ENCODE assay signal across 8 mouse cellular contexts in genomic region chrX:13280409-13281328, GRCm38 (mm10). TPM values are rescaled to one million over a fixed set of nuclear protein-coding genes. Genes with fewer than 3 reads are reported as not detected.
DNase-seq lines count a peak whose midpoint lies in the region; ATAC-seq and TF ChIP-seq lines count a peak whose summit lies in the region.

Gene Ddx3x, plus strand, starts transcription at chrX:13280970.

- H3ac ChIP-seq in C2C12 (ENCODE audit: control insufficient read depth, insufficient read length, low read depth) = peak within 1 kb of the TSS; percentile 99

- ATAC-seq in erythroid progenitor cell, adult 5-6 weeks (replicated peaks; ENCODE audit: low FRiP score, poor library complexity, severe bottlenecking) = peak; percentile 96
- ATAC-seq in heart, embryonic 13.5 days (ENCODE audit: extremely low read depth, insufficient number of reproducible peaks, low FRiP score, low TSS enrichment) = peak; percentile 84
- ATAC-seq in liver, embryonic 12.5 days = peak; percentile 91
- ATAC-seq in stomach, embryonic 15.5 days (ENCODE audit: insufficient read depth, low FRiP score, low read depth) = peak; percentile 93

- peak within 1 kb of the TSS; percentile 95 for H3K4me3 ChIP-seq in C2C12 (ENCODE audit: insufficient read depth, poor library complexity, severe bottlenecking)
- peak within 1 kb of the TSS; percentile 95 for H3K4me3 ChIP-seq in heart, embryonic 13.5 days
- peak within 1 kb of the TSS; percentile 89 for H3K4me3 ChIP-seq in liver, embryonic 12.5 days
- peak within 1 kb of the TSS; percentile 85 for H3K4me3 ChIP-seq in stomach, embryonic 15.5 days (replicated peaks)

- peak within 1 kb of the TSS; percentile 99 for H3K9ac ChIP-seq in heart, embryonic 13.5 days
- H3K9ac ChIP-seq in liver, embryonic 12.5 days = peak within 1 kb of the TSS; percentile 97
- peak within 1 kb of the TSS; percentile 96 for H3K9ac ChIP-seq in stomach, embryonic 15.5 days

- peak; percentile 87 for DNase-seq in brain, embryonic 18.5 days (ENCODE audit: low read depth, low spot score)
- DNase-seq in kidney, postnatal 10 days = peak; percentile 91
- peak; percentile 88 to 90 for DNase-seq in natural killer cell, adult 2 months (ENCODE audit: low spot score in 2 of 2)

- TF ChIP-seq CTCF in C2C12 (IDR thresholded peaks at IDR 0.05; ENCODE audit: control insufficient read depth, insufficient read depth, insufficient read length) = no peak

- H3K27me3 ChIP-seq in C2C12 (ENCODE audit: control insufficient read depth, insufficient read depth, insufficient read length) = no peaks in the 10 kb centered on the region
- H3K27me3 ChIP-seq in heart, embryonic 13.5 days (replicated peaks) = peaks cover 14% of the 10 kb centered on the region
- 0 out of 2 replicates have a peak, but pooled peaks cover 4% of the 10 kb centered on the region for H3K27me3 ChIP-seq in liver, embryonic 12.5 days (replicated peaks)
- H3K27me3 ChIP-seq in stomach, embryonic 15.5 days (replicated peaks) = no peaks in the 10 kb centered on the region

- H3K9me3 ChIP-seq in heart, embryonic 13.5 days = no peaks in the 10 kb centered on the region
- no peaks in the 10 kb centered on the region for H3K9me3 ChIP-seq in liver, embryonic 12.5 days (replicated peaks)
- no peaks in the 10 kb centered on the region for H3K9me3 ChIP-seq in stomach, embryonic 15.5 days

- H3K4me1 ChIP-seq in heart, embryonic 13.5 days = peaks cover 22% of the 10 kb centered on the region
- H3K4me1 ChIP-seq in liver, embryonic 12.5 days = peaks cover 19% of the 10 kb centered on the region
- no peaks in the 10 kb centered on the region for H3K4me1 ChIP-seq in stomach, embryonic 15.5 days

- H3K79me2 ChIP-seq in C2C12 (ENCODE audit: control insufficient read depth, insufficient read depth) = peaks cover 49% of the 10 kb centered on the region

- WGBS in heart, embryonic 13.5 days = under 1% methylated on average over 57 of the region's 57 CpGs
- under 1% methylated on average over 54 of the region's 57 CpGs for WGBS in liver, embryonic 12.5 days (ENCODE audit: insufficient replicate concordance)
- under 1% methylated on average over 57 of the region's 57 CpGs for WGBS in stomach, embryonic 15.5 days

- peak within 1 kb of the TSS; percentile 80 for H3K4me2 ChIP-seq in heart, embryonic 13.5 days
- peak within 1 kb of the TSS; percentile 77 for H3K4me2 ChIP-seq in liver, embryonic 12.5 days
- peak within 1 kb of the TSS; percentile 64 for H3K4me2 ChIP-seq in stomach, embryonic 15.5 days

- H3K36me3 ChIP-seq in C2C12 (ENCODE audit: control insufficient read depth, insufficient read depth) = peaks cover 26% of the 10 kb centered on the region
- peaks cover 20% of the 10 kb centered on the region for H3K36me3 ChIP-seq in heart, embryonic 13.5 days
- peaks cover 21% of the 10 kb centered on the region for H3K36me3 ChIP-seq in liver, embryonic 12.5 days
- H3K36me3 ChIP-seq in stomach, embryonic 15.5 days = no peaks in the 10 kb centered on the region

- H3K27ac ChIP-seq in heart, embryonic 13.5 days (replicated peaks) = peak within 1 kb of the TSS; percentile 99
- H3K27ac ChIP-seq in liver, embryonic 12.5 days = peak within 1 kb of the TSS; percentile 94
- peak within 1 kb of the TSS; percentile 98 for H3K27ac ChIP-seq in stomach, embryonic 15.5 days

- H3K79me3 ChIP-seq in C2C12 (ENCODE audit: low read depth) = peaks cover 37% of the 10 kb centered on the region

TF ChIP-seq in C2C12, 6 proteins besides CTCF, POLR2A, EP300 and RAD21:
- TF ChIP-seq MYOD1 (IDR thresholded peaks at IDR 0.05; ENCODE audit: control insufficient read depth, insufficient read length, low read depth) (no peak), USF1 (IDR thresholded peaks at IDR 0.05; ENCODE audit: low read depth) (peak; percentile 95)

RNA-seq across cellular contexts. Expression of gene Ddx3x, which starts in this region (rescaled TPM):
- polyA plus RNA-seq in C2C12 (2012; fragmentation: generic; extraction: Trizol) = 63.1 TPM
- 87.6 and 87.9 TPM in 2 replicates for total RNA-seq in erythroid progenitor cell, adult 5-6 weeks (2015; ENCODE audit: low replicate concordance)
- total RNA-seq in erythroid progenitor cell, adult 5-6 weeks (2017; ENCODE audit: low replicate concordance) = 95.5 and 132 TPM in 2 replicates
- 74.5 and 79.7 TPM in 2 replicates for polyA plus RNA-seq in heart, embryonic 13.5 days (2015; fragmentation: Nextera tagmentation; extraction: Ambion mirVana)
- 89.7 and 94.7 TPM in 2 replicates for polyA plus RNA-seq in liver, embryonic 12.5 days (2016; fragmentation: Nextera tagmentation; extraction: Ambion mirVana)
- 112 and 125 TPM in 2 replicates for polyA plus RNA-seq in stomach, embryonic 15.5 days (2015; fragmentation: Nextera tagmentation; extraction: Ambion mirVana)

Comparison
In these comparisons a context has a peak if more than half of its experiments do, and no peak if none do; other contexts are left out.
1. Peak in every context shown above with its lines: DNase-seq, ATAC-seq, H3K4me3 ChIP-seq and H3K27ac ChIP-seq.